Mouse (Mus musculus): ENCODE results near the gene Gm9508. TPM values are rescaled to one million over a fixed set of nuclear protein-coding genes. Genes with fewer than 3 reads are reported as not detected.

The Gm9508 gene
- total RNA-seq, 2 experiments from 2014 or later, result not detected

GRCm38 (mm10) chr10:77670710-77671109 lies 26.3 kb downstream of the Gm9508 start:
- no peak for DNase-seq (ENCODE audit: low spot score)

GRCm38 (mm10) chr10:77667402-77667801 lies 29.6 kb downstream of the Gm9508 start:
- DNase-seq (ENCODE audit: low spot score), result no peak

GRCm38 (mm10) chr10:77666342-77666741 lies 30.7 kb downstream of the Gm9508 start:
- no peak for DNase-seq (ENCODE audit: low spot score)

- DNase-seq (ENCODE audit: low spot score), result no peak
Measured at GRCm38 (mm10) chr10:77663949-77664665, 32.9 kb downstream of the Gm9508 start.

GRCm38 (mm10) chr10:77658286-77658994 lies 38.6 kb downstream of the Gm9508 start:
- DNase-seq (ENCODE audit: low spot score), result no peak

GRCm38 (mm10) chr10:77652046-77652445 lies 45.0 kb downstream of the Gm9508 start:
- DNase-seq (ENCODE audit: low spot score), result no peak

- DNase-seq (ENCODE audit: low spot score), result no peak
Measured at GRCm38 (mm10) chr10:77647901-77648300, 49.1 kb downstream of the Gm9508 start.

GRCm38 (mm10) chr10:77647461-77647860 lies 49.6 kb downstream of the Gm9508 start:
- no peak for DNase-seq (ENCODE audit: low spot score)

Other genes with a start within 250 kb of the Gm9508 start
- 1 to 10 TPM; 6.9 to 8.7 TPM for gene Fam207a, start 181.4 kb downstream of the Gm9508 start, total RNA-seq (2021)
- 1 to 10 TPM; 1.4 to 1.7 TPM for gene Itgb2, start 167.0 kb downstream of the Gm9508 start, total RNA-seq (2021)
- gene Pttg1ip, start 115.5 kb downstream of the Gm9508 start, total RNA-seq (2021), result 10 to 100 TPM; 23.0 to 33.6 TPM
- gene Sumo3, start 91.1 kb downstream of the Gm9508 start, total RNA-seq (2021), result 10 to 100 TPM; 44.5 to 47.4 TPM
- 10 to 100 TPM in 1 of 2 experiments, 1 to 10 TPM in 1; 8.6 to 11.4 TPM for gene Gm49325, start 91.0 kb downstream of the Gm9508 start, total RNA-seq (2021)
- 100 to 1,000 TPM in 1 of 2 experiments, 10 to 100 TPM in 1; 96.1 to 101 TPM for gene Ube2g2, start 75.0 kb downstream of the Gm9508 start, total RNA-seq (2021)
- not detected for gene Tspear, start 10.7 kb downstream of the Gm9508 start, total RNA-seq (2021)
- not detected for gene Gm19402, start 6.5 kb downstream of the Gm9508 start, total RNA-seq (2021)
- not detected for gene Gm10272, start 9.4 kb upstream of the Gm9508 start, total RNA-seq (2021)
- gene Gm10024, start 14.2 kb upstream of the Gm9508 start, total RNA-seq (2021), result not detected
- gene Gm10142, start 18.6 kb upstream of the Gm9508 start, total RNA-seq (2021), result not detected
- not detected for gene Krtap12-1, start 23.4 kb upstream of the Gm9508 start, total RNA-seq (2021)
- not detected for gene Gm10100, start 29.3 kb upstream of the Gm9508 start, total RNA-seq (2021)
- not detected for gene Gm18596, start 45.4 kb upstream of the Gm9508 start, total RNA-seq (2021)
- not detected for gene Gm9736, start 54.1 kb upstream of the Gm9508 start, total RNA-seq (2021)
- not detected for gene Gm3233, start 62.4 kb upstream of the Gm9508 start, total RNA-seq (2021)
- not detected for gene Gm3238, start 74.1 kb upstream of the Gm9508 start, total RNA-seq (2021)
- not detected for gene Gm7138, start 79.7 kb upstream of the Gm9508 start, total RNA-seq (2021)
- gene Gm3250, start 85.3 kb upstream of the Gm9508 start, total RNA-seq (2021), result not detected
- gene Gm7137, start 91.0 kb upstream of the Gm9508 start, total RNA-seq (2021), result not detected
- not detected for gene Gm9639, start 97.8 kb upstream of the Gm9508 start, total RNA-seq (2021)
- not detected for gene Gm19668, start 101.9 kb upstream of the Gm9508 start, total RNA-seq (2021)
- gene Gm9507, start 114.6 kb upstream of the Gm9508 start, total RNA-seq (2021), result not detected
- not detected for gene Gm2696, start 117.4 kb upstream of the Gm9508 start, total RNA-seq (2021)
- not detected for gene Krtap10-4, start 129.9 kb upstream of the Gm9508 start, total RNA-seq (2021)
- not detected for gene Krtap10-10, start 138.7 kb upstream of the Gm9508 start, total RNA-seq (2021)
- gene Gm36176, start 149.6 kb upstream of the Gm9508 start, total RNA-seq (2021), result not detected
- not detected for gene Gm10318, start 155.6 kb upstream of the Gm9508 start, total RNA-seq (2021)
- gene Gm3285, start 164.7 kb upstream of the Gm9508 start, total RNA-seq (2021), result not detected
- under 1 TPM; 0.23 to 0.28 TPM for gene Lrrc3, start 205.3 kb upstream of the Gm9508 start, total RNA-seq (2021)

Data from gastrocnemius, adult 18-20 months (tissue).